Mouse (Mus musculus) v-Abl transformed pro-B cells (cell line): Measurements from ENCODE around the gene Ttc28.

ENCODE experiments used
- in situ Hi-C, 2 experiments: fragments of 400-800 bp; cut with MboI; formaldehyde crosslinking; loops; one replicate each; pipeline ENCODE4 v1.15.1; 2025; ENCODE audit not compliant: unreplicated experiment in 2 of 2

The Ttc28 gene

DNA sequence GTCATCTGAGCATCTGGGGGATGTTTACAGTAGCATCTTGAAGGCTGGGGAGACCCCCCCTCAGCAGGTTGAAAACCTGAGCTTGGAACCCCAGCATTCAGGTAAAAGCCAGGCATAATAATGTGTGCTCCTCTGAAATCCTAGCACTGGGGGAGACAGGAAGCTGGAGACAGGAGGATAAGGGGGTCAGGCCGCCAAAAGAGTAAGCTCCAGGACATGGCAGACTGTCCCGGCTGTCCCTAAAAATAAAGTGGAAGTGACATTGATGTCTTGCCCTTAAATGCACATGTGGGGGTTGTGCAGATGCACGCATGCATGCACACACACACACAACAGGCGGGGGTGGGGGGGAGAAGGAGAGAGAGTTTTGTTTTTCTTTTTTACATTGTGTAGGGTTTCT lies 118.7 kb downstream of the Ttc28 start:
- in situ Hi-C loops = no loop called here

DNA sequence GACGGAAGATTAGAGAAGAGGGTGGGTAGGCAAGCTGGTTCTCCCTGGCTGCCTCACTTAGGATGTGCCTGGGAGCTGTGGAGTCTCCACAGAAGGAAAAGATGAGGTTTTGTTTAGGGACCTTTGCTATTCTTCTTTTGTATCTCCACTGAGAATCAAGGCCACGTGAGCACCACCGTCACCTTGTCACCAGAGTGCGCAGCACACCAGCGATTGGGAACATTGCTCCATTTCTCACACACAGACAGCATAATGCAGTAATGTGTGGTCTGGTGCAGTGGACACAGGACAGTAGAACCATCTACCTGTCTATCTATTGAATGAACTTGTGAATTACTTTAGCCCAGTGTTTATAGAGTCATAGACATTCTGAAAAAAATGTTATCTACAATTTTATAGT lies 121.3 kb downstream of the Ttc28 start:
- in situ Hi-C loops = no loop called here

DNA sequence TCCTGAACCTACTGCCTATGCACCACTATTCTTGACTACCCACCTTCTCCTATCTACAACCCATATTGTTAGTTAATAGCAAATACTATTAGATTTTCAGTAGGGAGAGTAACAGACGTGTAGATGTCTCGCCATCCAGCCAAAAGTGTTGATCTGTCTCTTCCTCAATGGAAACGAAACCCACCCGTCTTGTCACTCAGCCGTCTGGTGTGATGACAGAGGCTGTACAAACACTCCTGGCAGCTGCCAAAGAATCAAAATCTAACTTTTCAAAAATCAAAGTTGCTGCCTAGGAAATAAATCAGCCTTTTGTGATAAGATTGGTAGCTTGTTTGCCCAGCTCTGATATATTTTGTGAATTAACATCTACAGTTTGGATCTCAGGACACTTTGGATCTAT lies 123.6 kb downstream of the Ttc28 start:
- in situ Hi-C loops = no loop called here

DNA sequence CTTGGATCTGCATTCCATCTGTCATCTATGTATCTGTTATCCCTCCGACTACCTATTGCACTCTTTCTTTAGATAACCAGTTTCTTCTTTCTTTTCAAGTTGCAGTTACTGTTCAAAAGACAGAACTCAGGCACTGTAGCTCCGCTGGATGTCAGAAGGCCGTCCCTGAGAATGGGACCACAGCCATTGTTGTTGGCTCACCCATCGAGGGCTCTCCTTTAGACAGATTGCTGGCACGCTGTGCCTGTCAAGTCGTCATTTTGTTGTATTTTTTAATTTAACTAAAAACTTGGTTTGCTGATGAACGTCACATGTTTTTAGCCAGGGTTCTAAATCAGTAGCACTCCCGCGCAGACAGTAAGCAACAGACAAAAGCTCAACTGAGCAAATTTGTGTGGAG lies 124.1 kb downstream of the Ttc28 start:
- in situ Hi-C loops = no loop called here

DNA sequence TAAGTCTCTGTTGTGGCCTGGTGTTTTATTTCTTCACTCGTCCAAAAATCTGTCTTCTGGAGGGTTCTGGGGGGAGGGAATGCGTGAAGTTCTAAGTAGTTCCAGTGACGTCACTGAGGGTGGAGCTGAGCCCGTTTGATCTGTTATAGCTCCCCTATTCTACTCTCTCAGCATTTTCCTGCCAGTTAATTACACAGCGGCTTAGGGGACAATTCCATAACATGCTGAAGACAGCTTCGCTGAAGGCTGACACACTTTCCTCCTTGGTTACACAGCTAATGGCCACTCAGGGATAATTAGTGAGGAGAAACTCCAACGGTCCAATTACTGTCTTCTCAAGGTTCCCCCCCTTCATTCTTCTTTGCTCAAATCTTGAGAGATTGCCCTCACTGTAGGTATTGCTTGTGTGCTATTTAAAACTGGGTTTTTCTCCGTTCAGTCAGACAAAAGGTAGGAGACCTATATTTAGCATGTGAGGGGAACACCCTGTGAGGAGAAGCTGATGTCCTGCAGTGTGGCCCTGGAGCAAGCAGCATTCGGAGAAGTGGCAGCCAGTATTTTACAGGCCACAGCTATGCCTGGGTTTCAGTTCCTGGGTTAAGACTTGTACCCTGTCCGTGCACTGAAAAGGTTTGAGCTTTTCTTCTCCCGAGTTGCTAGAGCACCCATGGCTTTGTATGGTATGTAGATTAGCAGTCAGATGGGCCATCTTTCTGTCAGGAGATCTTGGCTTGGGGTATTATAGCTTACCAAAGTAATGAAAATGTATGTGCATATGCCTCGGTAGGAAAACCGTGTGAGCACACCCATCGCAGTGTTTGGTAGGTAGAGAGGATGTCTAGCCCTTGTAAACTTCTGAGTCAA lies 126.9 kb downstream of the Ttc28 start:
- in situ Hi-C loops = no loop called here

DNA sequence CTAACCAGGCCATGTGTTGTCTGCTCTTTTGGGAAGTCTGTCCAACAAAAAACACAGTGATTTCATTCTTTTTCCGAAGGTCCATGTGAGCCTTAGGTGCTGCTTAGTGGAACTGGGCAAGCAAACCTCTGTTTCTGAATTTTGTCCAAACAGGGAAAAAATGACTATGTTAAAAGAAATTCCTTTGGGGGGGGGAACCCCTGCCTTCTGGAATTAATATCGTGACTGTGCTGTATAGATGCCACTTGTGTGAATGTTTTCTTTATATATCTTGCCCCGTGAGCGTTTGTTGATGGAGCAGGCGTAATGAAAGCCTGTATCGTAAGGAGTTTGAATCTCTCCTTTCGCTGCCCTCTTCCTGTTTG lies 127.5 kb downstream of the Ttc28 start:
- in situ Hi-C loops = no loop called here

DNA sequence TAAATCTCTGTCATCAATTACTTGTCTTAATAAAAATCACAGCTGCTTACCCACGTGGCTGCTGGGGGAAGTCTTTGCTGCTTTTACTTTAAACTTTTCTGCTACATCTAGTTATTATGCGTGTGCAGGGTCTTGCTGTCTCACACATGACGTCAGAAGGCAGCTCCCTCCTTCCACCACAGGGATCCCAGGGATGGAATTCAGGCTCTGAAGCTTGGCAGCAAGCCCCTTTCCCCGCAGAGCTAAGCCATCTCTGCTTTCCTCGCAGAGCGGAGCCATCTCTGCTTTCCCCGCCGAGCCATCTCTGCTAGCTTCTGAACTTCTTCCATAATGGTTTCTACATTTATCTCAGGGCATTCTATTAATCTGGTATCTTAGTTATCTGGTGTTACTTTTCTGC lies 128.3 kb downstream of the Ttc28 start:
- in situ Hi-C loops = no loop called here

DNA sequence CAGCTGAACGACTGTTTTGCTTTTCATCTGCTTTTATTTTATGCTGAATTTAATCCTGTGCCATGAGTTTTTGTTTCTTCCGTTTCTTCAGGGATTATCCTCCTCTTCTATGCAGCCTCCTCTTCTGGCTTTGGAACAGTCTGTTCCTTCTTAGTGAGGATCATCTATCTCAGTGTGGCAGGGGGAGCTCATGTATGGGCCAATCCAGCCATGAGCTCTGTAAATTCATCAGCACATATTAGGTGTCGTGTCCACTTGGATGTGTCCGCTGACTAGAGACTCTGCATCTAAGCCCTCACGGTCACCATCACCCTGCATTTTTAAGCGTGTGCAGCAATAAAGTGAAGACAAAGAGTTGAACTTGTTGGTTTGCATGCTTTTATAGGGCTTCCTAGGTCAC lies 128.8 kb downstream of the Ttc28 start:
- in situ Hi-C loops = no loop called here

DNA sequence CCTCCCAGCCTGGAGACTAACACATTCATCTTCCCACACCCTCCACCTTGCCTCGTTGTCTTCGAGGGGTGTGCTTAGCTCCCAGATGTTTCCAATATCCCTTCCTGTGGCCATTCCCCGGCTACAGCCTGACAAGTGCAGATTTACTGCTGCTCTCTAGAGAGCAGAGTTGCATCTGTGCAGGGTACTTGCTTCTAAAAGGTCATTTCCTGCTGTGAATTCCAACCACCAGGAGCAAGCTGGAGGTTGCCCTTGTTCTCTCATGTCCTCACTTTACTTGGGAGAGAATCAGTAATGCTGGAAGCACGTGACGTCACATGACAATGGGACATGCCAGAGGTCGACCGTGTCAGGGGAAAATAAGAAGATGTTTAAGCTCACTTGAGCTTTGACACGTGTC lies 131.7 kb downstream of the Ttc28 start:
- in situ Hi-C loops = no loop called here

DNA sequence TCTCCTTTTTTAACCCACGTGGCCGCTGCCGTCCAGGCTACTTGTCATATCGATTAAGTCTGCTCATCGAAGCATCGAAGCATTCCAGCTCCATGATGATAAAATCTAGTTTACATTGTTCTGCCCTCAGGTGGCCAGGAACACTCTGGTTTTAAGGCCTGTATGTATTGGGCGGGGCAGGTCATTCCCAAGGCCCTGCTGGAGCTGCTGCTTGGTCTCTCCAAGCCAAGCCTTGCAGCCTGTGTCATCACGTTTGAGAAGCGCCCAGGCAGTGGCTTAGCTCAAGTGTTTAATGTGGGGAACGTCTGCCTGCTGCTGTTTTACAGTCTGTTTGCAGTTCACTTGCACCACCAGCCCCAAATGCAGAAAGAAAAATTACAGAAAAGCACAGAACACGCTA lies 132.5 kb downstream of the Ttc28 start:
- in situ Hi-C loops = no loop called here

DNA sequence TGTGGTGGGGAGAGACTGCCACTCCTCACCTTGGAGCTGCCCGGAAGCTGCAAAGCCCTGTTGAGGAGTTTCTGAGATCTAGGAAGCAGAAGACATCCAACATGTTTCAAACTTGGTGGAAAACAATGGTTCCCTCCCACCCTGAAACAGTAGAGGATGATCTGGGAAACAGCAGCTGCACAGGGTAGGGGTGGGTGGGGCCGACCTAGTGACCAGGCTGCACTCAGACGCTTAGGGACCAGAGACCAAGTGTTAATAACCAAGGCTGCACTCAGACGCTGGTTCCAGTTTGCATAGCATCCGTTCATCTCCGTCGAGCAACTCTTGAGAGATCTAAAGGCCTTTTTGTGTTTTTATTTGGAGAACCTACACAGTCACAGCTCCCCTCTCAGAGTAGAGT lies 133.0 kb downstream of the Ttc28 start:
- in situ Hi-C loops = no loop called here

DNA sequence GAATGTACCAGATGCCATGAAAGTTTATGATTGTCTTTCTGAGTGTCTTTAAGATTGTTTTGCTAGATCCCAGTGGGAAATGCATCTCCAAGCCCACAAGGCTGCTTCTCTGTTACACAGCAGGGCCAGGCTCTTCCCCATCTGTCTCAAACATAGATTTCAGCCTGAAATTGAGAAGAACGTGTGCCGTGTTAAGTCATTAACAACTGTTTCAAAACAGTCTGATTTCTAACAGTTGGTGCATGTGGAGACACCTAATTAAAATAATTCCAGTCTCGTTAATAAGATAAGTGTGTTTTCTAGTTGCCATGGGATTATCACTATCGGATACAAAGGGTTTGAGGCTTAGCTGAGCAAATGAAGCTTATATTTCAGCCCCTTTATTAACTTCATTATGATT lies 135.4 kb downstream of the Ttc28 start:
- in situ Hi-C loops = no loop called here

DNA sequence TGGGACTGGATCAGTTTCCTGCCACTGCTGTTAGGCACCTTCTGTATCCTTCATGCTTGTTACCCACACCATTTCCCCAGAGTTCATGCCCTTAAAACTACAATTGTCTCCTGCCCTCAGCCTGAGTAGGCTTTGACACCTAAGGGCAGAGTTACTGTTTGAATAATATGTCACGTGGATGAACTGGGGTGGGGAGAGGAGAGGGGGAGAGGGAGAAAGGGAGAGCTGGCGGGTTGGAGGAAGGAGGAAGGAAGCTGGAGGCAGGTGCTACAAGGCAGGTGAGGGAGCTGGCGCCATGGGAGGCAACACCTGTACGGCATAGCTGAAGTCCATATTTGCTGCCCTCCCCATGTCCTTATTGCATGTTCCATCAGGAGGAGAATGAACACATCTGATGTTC lies 137.7 kb downstream of the Ttc28 start:
- in situ Hi-C loops = no loop called here

DNA sequence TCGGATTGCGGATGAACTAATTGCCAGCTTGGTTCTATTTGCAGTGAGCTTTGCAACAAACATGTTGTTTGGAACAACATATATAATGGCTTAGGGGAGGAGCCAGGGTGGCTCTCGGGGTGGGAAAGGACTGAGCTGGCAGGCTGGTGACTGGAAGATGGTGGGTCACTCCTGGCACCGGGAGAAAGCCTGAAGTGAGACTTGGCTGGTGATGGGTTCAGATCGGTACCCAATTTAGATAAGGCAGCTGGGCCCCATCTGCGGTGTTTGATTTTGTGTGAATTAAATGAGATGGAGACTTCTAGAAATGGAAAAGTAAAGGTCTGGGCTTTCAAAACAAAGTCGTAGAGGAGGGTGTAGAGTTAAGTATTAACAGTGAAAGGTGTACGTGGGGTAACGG lies 142.7 kb downstream of the Ttc28 start:
- in situ Hi-C loops = no loop called here

DNA sequence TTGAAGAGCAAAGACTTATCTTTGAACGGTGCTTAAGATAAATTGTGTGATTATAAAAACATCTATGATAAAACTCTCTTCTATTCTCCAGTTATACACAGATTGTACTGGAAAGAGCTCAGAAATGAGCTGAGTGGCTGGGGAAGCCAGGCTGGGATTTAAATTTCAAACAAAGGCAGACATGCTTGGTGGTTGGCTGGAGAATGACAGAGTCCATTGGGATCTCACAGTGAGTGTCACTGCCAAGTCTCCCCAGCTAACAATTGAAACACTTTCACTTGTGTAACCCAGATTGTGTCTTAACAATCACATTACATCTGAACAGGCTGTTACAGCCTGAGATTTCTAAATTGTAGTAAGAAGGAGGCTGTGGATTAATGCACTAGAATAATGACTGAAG lies 143.3 kb downstream of the Ttc28 start:
- in situ Hi-C loops = no loop called here

DNA sequence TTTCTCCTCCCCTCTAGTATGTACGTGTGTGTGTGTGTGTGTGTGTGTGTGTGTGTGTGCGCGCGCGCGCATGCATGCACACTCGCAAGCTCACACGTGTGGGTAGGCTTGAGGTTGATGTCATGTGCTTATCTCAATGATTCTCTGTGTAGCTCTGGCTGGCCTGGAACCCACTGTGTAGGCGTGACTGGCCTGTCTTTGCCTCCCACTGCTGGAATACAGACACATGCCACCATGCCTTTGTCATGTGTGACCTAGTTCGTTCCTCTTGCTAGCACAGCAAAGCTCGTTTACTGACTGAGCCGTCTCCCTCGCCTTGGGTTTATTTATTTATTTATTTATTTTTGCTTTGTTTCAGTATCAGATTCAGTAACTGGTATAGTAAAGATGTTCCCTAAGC lies 145.0 kb downstream of the Ttc28 start:
- in situ Hi-C loops = no loop called here

DNA sequence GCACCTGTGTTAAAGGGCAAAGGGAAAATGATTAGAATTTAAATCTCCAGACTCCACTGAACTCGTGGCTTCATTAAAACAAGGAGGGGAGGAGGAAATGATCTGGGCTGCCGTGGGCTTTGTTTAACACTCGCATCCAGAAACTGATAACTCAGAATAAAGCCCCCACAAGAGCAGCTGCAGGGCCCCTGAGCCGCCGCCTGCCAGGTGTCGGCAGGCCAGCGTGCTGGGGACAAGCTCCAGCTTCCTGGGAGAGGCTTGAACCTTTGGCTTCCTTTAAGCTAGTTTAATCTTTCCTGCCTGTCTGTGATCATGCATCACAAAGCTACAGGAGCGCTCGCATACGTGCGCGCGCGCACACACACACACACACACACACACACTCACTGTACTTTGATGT lies 145.9 kb downstream of the Ttc28 start:
- in situ Hi-C loops = no loop called here

DNA sequence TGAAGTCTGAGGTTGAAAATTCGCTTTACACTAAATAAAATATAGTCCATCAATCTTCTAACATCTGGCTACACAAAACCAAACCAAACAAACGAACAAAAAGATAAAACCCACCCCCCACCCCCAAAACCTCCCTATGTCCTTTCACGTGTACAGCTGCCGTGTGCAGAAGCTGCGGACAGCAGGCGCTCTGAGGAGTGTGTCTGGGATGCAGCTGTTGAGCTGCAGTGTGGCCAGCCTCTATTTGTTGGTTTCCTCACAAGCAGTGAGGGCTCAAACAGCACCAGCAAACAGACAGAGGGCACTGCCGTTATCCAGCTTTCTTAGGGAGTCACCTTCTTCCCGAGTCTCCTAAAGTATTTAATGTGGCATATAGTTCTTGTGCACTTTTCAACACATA lies 146.6 kb downstream of the Ttc28 start:
- in situ Hi-C loops = no loop called here

DNA sequence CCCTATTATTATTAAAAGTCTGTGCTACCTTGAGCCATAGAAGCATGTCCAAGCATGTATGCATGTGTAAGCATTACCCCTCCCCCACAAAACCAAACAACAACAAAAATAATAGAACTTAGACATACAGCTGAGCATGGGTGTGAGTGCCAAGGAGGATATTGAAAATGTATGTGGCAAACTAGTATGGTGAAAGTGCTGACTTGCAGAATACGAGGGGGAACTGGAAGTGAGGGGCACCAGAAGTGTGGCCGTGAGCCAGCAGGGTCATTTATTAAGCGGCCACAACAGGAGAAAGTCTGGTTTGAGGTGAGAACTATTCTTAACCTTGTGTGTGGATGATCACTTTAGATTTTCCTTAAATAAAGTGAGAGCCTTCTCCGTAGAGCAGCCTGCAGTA lies 148.7 kb downstream of the Ttc28 start:
- in situ Hi-C loops = no loop called here

DNA sequence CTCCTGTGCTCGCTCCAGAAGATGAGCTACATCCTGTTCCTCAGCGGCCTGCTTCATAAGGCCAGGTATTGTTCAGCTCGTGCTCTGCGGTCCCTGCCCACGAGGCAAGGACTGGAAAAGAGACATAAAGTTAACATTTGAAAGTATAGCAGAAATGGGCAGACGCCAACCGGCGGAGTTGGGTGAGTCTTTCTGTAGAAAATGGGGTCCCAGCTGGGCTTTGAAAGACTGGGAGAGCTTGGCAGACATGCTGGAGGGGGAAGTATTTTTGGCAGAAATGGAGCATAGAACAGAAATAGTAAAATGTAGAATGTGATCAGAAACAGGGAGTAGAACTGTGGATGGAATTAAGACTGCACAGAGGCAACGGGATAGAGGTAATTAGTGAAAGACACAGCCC lies 149.3 kb downstream of the Ttc28 start:
- in situ Hi-C loops = no loop called here

DNA sequence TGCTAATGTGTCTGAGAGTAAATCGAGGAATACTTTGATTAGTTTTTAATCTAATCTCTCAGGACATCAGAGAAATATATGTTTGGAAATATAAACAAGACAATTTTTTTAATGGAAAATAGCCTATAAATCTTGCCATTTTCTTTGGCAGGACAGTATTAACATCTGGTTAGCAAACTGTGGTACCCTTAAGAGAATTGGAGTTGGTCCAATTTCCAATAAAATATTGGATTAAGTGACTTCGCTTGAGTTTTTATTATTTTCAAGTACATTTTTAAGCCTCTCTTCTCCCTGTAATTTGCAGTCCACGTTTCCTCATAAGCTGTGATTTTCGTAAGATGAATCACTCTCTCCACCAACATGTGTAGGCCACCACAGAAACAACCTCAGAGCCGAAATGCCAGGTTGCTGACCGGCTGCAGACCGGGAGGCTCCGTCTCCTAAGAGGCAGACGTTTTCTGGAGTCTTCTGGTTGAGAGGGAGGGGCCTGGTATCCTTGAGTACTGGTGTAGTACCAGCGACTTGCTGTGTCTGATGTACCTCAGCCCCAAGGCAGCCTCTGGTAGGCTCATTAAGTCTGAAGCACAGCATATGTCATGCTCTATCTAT lies 153.2 kb downstream of the Ttc28 start:
- in situ Hi-C loops = no loop called here

DNA sequence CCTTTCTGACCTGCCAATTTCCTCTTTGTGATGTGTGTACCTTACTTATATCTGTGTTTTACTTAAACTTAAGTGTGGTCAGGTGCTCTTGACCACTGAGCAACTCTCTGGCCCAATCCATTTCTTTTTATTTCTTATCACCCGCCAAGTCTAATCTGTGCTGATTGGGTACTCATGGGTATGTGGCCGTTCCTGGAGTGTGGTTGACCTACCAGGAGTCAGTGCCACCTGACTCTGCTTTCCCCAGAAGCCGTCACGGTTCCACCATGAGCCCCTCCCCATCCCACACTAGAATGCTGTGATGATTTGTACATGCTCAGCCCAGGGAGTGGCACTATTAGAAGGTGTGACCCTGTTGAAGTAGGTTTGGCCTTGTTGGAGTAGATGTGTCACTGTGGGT lies 153.9 kb downstream of the Ttc28 start:
- in situ Hi-C loops = no loop called here
